Mouse (Mus musculus) liver, embryonic 14.5 days (tissue): Measurements from ENCODE around the gene Tarbp1. TPM values are rescaled to one million over a fixed set of nuclear protein-coding genes. Genes with fewer than 3 reads are reported as not detected.

Source experiments
- ATAC-seq: fragments of 200-750 bp; cut with Nextera tagmentation; 2 replicates; pipeline ENCODE4 v1.8.0; 2017; ENCODE audit warnings: moderate number of reproducible peaks, mild to moderate bottlenecking, moderate library complexity; ENCODE audit not compliant: insufficient read depth
- DNase-seq, 3 experiments: peaks; one replicate each; pipeline ENCODE4 v3.0.0-alpha.2; 2012 to 2013; ENCODE audit warnings: low read depth in 3 of 3, low spot score in 3 of 3
- H3K27ac ChIP-seq: fragments of 300-500 bp; sonication (generic); 2 replicates; pipeline ENCODE4 v1.5.1; 2014; ENCODE audit warnings: moderate library complexity, mild to moderate bottlenecking, control low read depth, inconsistent platforms
- H3K27me3 ChIP-seq: fragments of 300-500 bp; sonication (generic); 2 replicates; pipeline ENCODE4 v1.6.1; 2014; ENCODE audit warnings: mild to moderate bottlenecking, low read length, moderate library complexity; ENCODE audit not compliant: control insufficient read depth, insufficient read depth
- H3K36me3 ChIP-seq: fragments of 300-500 bp; sonication (generic); replicated peaks from 2 replicates; pipeline ENCODE4 v1.6.1; 2014; ENCODE audit warnings: low read depth; ENCODE audit not compliant: control insufficient read depth, insufficient read depth
- H3K4me1 ChIP-seq, 2 experiments: fragments of 200-500 bp in 1 of 2; fragments of 300-500 bp in 1 of 2; sonication (generic) in 1 of 2; replicated peaks; 2 replicates each; pipeline ENCODE4 v1.6.1; 2012 to 2014; ENCODE audit warnings: antibody characterized with exemption in 1 of 2, inconsistent platforms in 1 of 2, low read length in 1 of 2; ENCODE audit not compliant: control insufficient read depth in 2 of 2, insufficient read depth in 2 of 2
- H3K4me2 ChIP-seq: fragments of 300-500 bp; sonication (generic); 2 replicates; pipeline ENCODE4 v1.6.1; 2014; ENCODE audit warnings: low read depth, mild to moderate bottlenecking, control low read depth, moderate library complexity
- H3K4me3 ChIP-seq, 2 experiments: fragments of 200-500 bp in 1 of 2; fragments of 300-500 bp in 1 of 2; sonication (generic) in 1 of 2; 2 replicates each; pipeline ENCODE4 v1.5.1; 2012 to 2014; ENCODE audit warnings: low read depth in 2 of 2, low read length in 2 of 2, mild to moderate bottlenecking in 2 of 2, control low read depth in 1 of 2, inconsistent platforms in 1 of 2, moderate library complexity in 1 of 2; ENCODE audit not compliant: insufficient read depth in 1 of 2
- H3K9ac ChIP-seq: fragments of 300-500 bp; sonication (generic); replicated peaks from 2 replicates; pipeline ENCODE4 v1.6.1; 2014; ENCODE audit warnings: mild to moderate bottlenecking, control low read depth, moderate library complexity
- H3K9me3 ChIP-seq: fragments of 300-500 bp; sonication (generic); 2 replicates; pipeline ENCODE4 v1.6.1; 2016; ENCODE audit warnings: low read length, mixed read lengths; ENCODE audit not compliant: control insufficient read depth
- CTCF ChIP-seq: IDR thresholded peaks from 2 replicates; pipeline ENCODE4 v1.5.1; 2016; ENCODE audit warnings: antibody characterized with exemption, low read depth, control low read depth
- EP300 ChIP-seq: IDR thresholded peaks from 2 replicates; pipeline ENCODE4 v1.6.1; 2016; ENCODE audit warnings: antibody characterized with exemption, low read depth
- WGBS: fragments of 180-500 bp; shearing (Covaris S2); extraction: QIAGEN DNeasy Blood & Tissue Kit; methylation state at CpG from one replicate; pipeline ENCODE4 v1.1.7; 2014; ENCODE audit not compliant: insufficient replicate concordance; 5-methylcytosine and 5-hydroxymethylcytosine counted together
- polyA plus RNA-seq, 2 experiments: library from polyadenylated mRNA; depleted of rRNA in 1 of 2; stranded (reverse) in 1 of 2; unstranded in 1 of 2; fragments of >200 nt; fragmentation: Nextera tagmentation in 1 of 2; extraction: Ambion mirVana in 1 of 2; gene quantifications; 2 replicates each; pipeline versions ENCODE4 v1.2.1 to v1.2.3; 2012 to 2014

The Tarbp1 gene
- polyA plus RNA-seq, 2 experiments: 1.5 to 2.8 TPM

DNA sequence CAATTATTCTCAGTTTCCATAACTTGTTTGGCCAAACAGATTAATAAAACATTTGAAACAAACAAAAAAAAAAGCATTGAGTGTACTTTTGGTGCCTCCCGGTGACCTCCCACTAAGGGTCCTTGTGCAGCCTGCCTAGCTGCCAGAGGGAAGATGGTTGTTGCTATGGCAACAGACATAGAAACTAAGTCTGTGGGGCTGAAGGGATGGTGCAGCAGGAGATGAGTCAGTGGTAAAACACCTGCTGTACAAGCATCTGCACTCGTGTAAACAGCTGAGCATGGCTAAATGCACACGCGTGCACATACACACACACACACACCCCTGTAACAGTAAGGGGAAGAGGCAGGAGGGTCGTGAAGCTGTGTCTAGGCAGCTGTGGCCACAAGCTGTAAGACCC is 78.9 kb downstream of the Tarbp1 start:
- WGBS: 54% methylated on average over 5 of the region's 5 CpGs
- no peak for DNase-seq

DNA sequence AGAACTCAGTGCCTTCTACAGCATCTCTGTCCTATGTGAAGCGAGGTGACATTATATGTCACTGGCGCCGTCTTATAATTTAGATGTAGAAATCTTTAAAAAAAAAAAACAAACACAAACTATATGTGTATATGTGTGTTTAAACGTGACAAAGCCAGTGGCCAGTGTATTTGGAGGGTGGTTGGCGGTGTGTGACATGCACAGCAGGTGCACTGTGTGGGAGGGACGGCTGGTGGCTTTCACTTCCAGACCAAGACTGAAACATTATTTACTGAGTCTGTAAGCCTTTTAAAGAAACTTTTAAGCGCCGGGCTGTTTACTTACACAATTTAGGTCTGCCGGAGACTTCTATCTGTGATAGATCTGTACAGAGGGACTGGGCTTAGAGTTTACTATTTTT is 79.5 kb downstream of the Tarbp1 start:
- Histone ChIP-seq H3K9ac (no peak overlapping the region), H3K4me3 (no peak overlapping the region), H3K27me3 (no peaks in the 10 kb centered on the region), H3K27ac (no peak overlapping the region), H3K4me1 (no peaks in the 10 kb centered on the region), H3K4me2 (no peak overlapping the region), H3K36me3 (no peaks in the 10 kb centered on the region), H3K9me3 (no peaks in the 10 kb centered on the region)
- 66% methylated on average over 9 of the region's 9 CpGs for WGBS
- no peak for TF ChIP-seq CTCF
- no peak for TF ChIP-seq EP300
- no peak for ATAC-seq
- no peak for DNase-seq

More for the DNA sequence above, 78.9 kb downstream of the Tarbp1 start:
- H3K9me3 ChIP-seq: no peaks in the 10 kb centered on the region
- no peak overlapping the region for H3K4me3 ChIP-seq
- H3K36me3 ChIP-seq: no peaks in the 10 kb centered on the region
- no peak overlapping the region for H3K4me2 ChIP-seq
- H3K27ac ChIP-seq: no peak overlapping the region
- H3K27me3 ChIP-seq: no peaks in the 10 kb centered on the region
- no peaks in the 10 kb centered on the region for H3K4me1 ChIP-seq
- ATAC-seq: no peak
- TF ChIP-seq EP300: no peak
- TF ChIP-seq CTCF: no peak
- no peak overlapping the region for H3K9ac ChIP-seq

DNA sequence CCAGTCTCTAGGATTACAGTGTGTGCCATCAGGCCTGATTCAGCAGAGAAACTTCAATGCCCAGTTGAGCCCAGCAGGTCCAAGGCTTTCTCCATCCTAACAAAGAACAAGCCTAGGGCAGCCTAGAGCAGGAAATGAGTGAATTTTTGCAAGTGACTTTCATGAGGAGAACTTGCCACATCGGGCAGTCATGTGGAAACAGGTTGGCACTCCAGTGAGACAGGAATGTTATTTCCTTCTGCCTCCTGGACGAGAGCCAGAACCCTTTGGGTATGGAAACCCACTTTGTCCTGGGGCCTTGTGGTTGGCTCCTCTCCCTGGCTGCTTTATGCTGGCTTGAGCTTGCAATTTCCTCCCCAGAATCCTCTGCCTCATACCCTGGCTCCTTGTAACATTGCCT is 83.3 kb downstream of the Tarbp1 start:
- 36% methylated on average over 2 of the region's 2 CpGs for WGBS
- ATAC-seq (no peak), DNase-seq (no peak)
- Histone ChIP-seq H3K4me1 (no peaks in the 10 kb centered on the region), H3K9me3 (no peaks in the 10 kb centered on the region), H3K27ac (no peak overlapping the region), H3K4me2 (no peak overlapping the region), H3K27me3 (no peaks in the 10 kb centered on the region), H3K36me3 (no peaks in the 10 kb centered on the region), H3K9ac (no peak overlapping the region), H3K4me3 (no peak overlapping the region)
- TF ChIP-seq EP300 (no peak), CTCF (no peak)

DNA sequence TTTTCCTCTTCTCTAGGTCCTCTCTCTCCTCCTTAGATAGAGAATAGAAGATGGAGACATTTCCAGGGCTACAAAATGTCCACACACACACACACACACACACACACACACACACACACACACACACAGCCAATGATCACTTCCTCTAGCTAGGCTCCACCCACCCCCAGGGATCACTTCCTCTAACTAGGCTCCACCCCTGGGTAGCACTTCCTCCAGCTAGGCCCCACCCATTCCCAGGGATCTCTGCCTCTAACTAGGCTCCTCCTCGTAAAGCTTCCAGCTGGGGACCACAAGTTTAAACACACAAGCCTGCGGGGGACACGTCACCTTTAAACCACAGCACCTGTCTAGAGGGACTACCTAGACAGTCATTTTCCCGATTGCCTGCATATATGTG is 87.3 kb downstream of the Tarbp1 start:
- Histone ChIP-seq H3K27me3 (no peaks in the 10 kb centered on the region), H3K4me2 (no peak overlapping the region), H3K27ac (no peak overlapping the region), H3K4me3 (no peak overlapping the region), H3K9me3 (no peaks in the 10 kb centered on the region), H3K9ac (no peak overlapping the region), H3K4me1 (no peaks in the 10 kb centered on the region), H3K36me3 (no peaks in the 10 kb centered on the region)
- no peak for DNase-seq
- 62% methylated on average over 4 of the region's 4 CpGs for WGBS
- TF ChIP-seq CTCF (no peak), EP300 (no peak)
- no peak for ATAC-seq

DNA sequence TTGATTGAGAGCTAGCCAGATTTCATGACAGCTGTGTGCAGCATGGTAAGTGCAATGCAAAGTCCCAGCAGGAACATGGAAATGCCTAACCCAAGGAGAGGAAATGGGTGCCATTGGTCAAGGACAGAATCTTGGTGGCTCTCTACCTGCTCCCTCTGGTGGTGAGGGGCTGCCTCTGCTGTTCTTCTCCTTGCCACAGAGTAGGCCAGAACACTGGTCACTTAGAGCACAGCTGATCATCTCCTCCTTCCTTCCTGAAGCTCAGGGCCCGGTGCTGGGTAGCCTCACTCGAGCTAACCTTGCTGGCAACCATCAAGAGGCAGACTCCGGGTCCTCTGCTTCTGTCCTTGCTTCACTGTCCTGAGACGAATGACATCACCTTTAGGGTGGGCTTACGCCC is 92.1 kb downstream of the Tarbp1 start:
- Histone ChIP-seq H3K4me1 (no peaks in the 10 kb centered on the region), H3K27me3 (no peaks in the 10 kb centered on the region), H3K4me3 (no peak overlapping the region), H3K4me2 (no peak overlapping the region), H3K9ac (no peak overlapping the region), H3K9me3 (no peaks in the 10 kb centered on the region), H3K36me3 (no peaks in the 10 kb centered on the region), H3K27ac (no peak overlapping the region)
- no peak for ATAC-seq
- TF ChIP-seq EP300: no peak
- peak; percentile 62 for TF ChIP-seq CTCF
- WGBS: 33% methylated on average over 5 of the region's 5 CpGs
- DNase-seq: no peak

DNA sequence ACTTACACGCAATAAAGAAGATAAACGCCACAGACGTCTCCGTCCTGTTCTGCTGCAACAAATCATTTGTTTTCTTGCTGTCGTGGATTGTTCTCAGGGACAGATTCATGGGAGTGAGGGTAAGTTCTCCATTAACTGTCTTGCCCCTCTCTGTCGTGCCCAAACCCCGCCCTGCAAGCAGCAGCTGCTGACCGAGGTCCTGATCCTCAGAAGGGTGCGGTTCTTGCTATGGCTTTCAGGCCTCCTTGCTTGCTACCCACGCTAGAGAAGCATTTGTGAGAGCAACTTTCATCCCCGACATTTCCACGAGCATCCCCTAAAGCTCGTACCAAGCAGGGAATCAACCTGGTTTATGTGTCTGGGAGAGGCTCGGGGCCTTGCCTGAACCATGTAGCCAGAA is 92.6 kb downstream of the Tarbp1 start:
- Histone ChIP-seq H3K9me3 (no peaks in the 10 kb centered on the region), H3K36me3 (no peaks in the 10 kb centered on the region), H3K4me3 (no peak overlapping the region), H3K4me1 (no peaks in the 10 kb centered on the region), H3K27ac (no peak overlapping the region), H3K27me3 (no peaks in the 10 kb centered on the region), H3K9ac (no peak overlapping the region), H3K4me2 (no peak overlapping the region)
- 33% methylated on average over 14 of the region's 14 CpGs for WGBS
- TF ChIP-seq EP300 (no peak), CTCF (no peak)
- no peak for DNase-seq
- ATAC-seq: no peak
